Mouse (Mus musculus): ENCODE measurements around the gene 5430402E10Rik. TPM values are rescaled to one million over a fixed set of nuclear protein-coding genes. Genes with fewer than 3 reads are reported as not detected.
"Not testable (repeated sequence)": the region's sequence is repeated elsewhere in the genome, so short reads cannot be mapped to it uniquely, and the experiment has no call there.

5430402E10Rik gene
- not detected in 2 replicates for polyA plus RNA-seq (2014; fragmentation: Nextera tagmentation; extraction: Ambion mirVana)

DNA sequence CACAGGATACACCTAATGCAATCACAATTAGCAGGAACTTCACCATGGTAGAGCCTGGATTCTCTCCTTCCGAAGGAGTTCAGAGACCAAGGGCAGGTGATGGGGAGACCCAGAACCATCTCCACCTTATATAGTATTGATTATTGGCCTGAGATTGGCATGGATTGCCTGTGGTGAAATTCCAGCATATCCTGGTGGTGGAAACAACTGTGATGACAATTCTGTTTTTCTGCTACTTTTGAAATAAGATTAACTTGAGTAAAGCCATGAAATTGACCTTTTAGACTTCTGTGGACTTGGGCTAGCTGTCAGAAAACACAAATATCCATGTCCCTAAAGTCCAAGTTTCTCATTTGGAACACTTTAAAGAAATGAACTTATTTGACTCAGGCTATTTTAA lies at the start of gene 5430402E10Rik:
TSS of gene 5430402E10Rik (minus strand) at position 101 of the 400 bp plus-strand sequence.
- no CpG with 5 or more reads among the region's 1 CpGs for WGBS
- not testable (repeated sequence) for H3K4me3 ChIP-seq (replicated peaks; ENCODE audit: low read length); H3K27ac ChIP-seq; H3K9ac ChIP-seq; ATAC-seq (ENCODE audit: low FRiP score); H3K27me3 ChIP-seq (ENCODE audit: control insufficient read depth, insufficient read depth, low read length); H3K9me3 ChIP-seq (ENCODE audit: control insufficient read depth, low read length); DNase-seq (ENCODE audit: low spot score); H3K4me1 ChIP-seq (replicated peaks; ENCODE audit: control insufficient read depth, insufficient read depth, low read length); H3K4me2 ChIP-seq (replicated peaks); H3K36me3 ChIP-seq (replicated peaks; ENCODE audit: control insufficient read depth, insufficient read depth)

DNA sequence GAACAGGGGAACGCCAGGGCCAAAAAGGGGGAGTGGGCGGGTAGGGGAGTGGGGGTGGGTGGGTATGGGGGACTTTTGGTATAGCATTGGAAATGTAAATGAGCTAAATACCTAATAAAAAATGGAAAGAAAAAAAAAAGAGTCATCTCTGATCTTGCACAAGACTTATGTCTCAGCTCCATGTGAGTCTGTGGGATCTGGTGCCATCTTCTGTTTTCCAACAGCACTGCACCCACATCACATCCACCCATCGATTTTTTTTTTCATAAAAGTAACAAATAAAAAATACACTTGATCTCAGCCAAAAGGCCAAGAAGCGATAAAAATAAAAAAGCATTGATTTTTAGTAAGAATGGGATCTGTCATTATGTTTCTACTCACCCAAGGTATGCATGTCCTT lies 44.8 kb downstream of the 5430402E10Rik start:
- not testable (repeated sequence) for H3K4me2 ChIP-seq (replicated peaks); H3K4me3 ChIP-seq (replicated peaks; ENCODE audit: low read length); H3K27ac ChIP-seq; H3K9me3 ChIP-seq (ENCODE audit: control insufficient read depth, low read length); H3K36me3 ChIP-seq (replicated peaks; ENCODE audit: control insufficient read depth, insufficient read depth); H3K9ac ChIP-seq; ATAC-seq (ENCODE audit: low FRiP score); DNase-seq (ENCODE audit: low spot score); H3K4me1 ChIP-seq (replicated peaks; ENCODE audit: control insufficient read depth, insufficient read depth, low read length); H3K27me3 ChIP-seq (ENCODE audit: control insufficient read depth, insufficient read depth, low read length)
- WGBS = 59% methylated on average over 2 of the region's 4 CpGs

Other genes starting within 250 kb of the 5430402E10Rik start
- gene Prkx, start 128.8 kb downstream of the 5430402E10Rik start, polyA plus RNA-seq (2014; fragmentation: Nextera tagmentation; extraction: Ambion mirVana) = 25.4 and 25.6 TPM in 2 replicates
- gene Pbsn, start 71.4 kb downstream of the 5430402E10Rik start, polyA plus RNA-seq (2014; fragmentation: Nextera tagmentation; extraction: Ambion mirVana) = not detected in 2 replicates
- gene Gm14744, start 60.3 kb downstream of the 5430402E10Rik start, polyA plus RNA-seq (2014; fragmentation: Nextera tagmentation; extraction: Ambion mirVana) = not detected in 2 replicates
- gene Obp1a, start 166.3 kb upstream of the 5430402E10Rik start, polyA plus RNA-seq (2014; fragmentation: Nextera tagmentation; extraction: Ambion mirVana) = not detected in 2 replicates
- gene Gm5938, start 200.4 kb upstream of the 5430402E10Rik start, polyA plus RNA-seq (2014; fragmentation: Nextera tagmentation; extraction: Ambion mirVana) = not detected in 2 replicates

Measured in hindbrain, embryonic 14.5 days (tissue).